ENCODE assay signal across 9 mouse cellular contexts in the genomic region with DNA sequence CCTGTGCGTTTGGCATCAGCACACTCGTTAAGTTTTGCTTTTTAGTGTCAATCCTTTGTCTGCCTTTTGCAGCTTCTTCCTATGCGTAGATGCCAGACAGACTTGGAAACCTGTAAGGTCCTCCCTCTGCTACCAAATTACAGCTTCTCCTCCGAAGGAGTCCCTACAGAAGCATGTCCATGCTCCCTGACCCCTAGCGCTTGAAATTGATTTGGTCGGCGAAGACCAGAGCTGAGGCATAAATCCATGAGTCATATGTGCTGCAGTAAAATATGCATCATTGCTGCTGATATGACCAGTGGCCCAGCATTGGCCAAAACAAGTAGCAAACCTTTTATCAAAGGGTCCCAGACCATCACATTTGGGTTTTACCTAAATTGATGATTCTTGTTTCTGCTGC. TPM values are rescaled to one million over a fixed set of nuclear protein-coding genes. Genes with fewer than 3 reads are reported as not detected.
A peak's percentile ranks its signal among the peaks of the same experiment; 100 is the strongest.
DNase-seq lines count a peak whose midpoint lies in the region; ATAC-seq lines count a peak whose summit lies in the region.
"Had no signal": no experiment of that assay in that cellular context is flagged by ENCODE, and none has a peak within 500 bp of the region (broad histone marks: within the 10 kb centered on the region; RNA-seq: fewer than 3 reads in every experiment).

No protein-coding gene starts in this region.

- H3K4me2 ChIP-seq in hindbrain, embryonic 12.5 days (replicated peaks), result peak overlapping the region; percentile 83
- peak overlapping the region; percentile 88 for H3K4me2 ChIP-seq in midbrain, embryonic 13.5 days (replicated peaks)

- no peak for ATAC-seq in hindbrain, embryonic 12.5 days (ENCODE audit: low FRiP score)
- no peak for ATAC-seq in midbrain, embryonic 13.5 days

- H3K36me3 ChIP-seq in hindbrain, embryonic 12.5 days, result no peaks in the 10 kb centered on the region
- no peaks in the 10 kb centered on the region for H3K36me3 ChIP-seq in midbrain, embryonic 13.5 days

- H3K9me3 ChIP-seq in hindbrain, embryonic 12.5 days (replicated peaks), result no peaks in the 10 kb centered on the region
- no peaks in the 10 kb centered on the region for H3K9me3 ChIP-seq in midbrain, embryonic 13.5 days

- H3K4me1 ChIP-seq in hindbrain, embryonic 12.5 days, result peaks cover 37% of the 10 kb centered on the region
- H3K4me1 ChIP-seq in midbrain, embryonic 13.5 days (replicated peaks), result peaks cover 55% of the 10 kb centered on the region

- H3K9ac ChIP-seq in hindbrain, embryonic 12.5 days, result peak overlapping the region; percentile 91
- peak overlapping the region; percentile 92 for H3K9ac ChIP-seq in midbrain, embryonic 13.5 days (replicated peaks)

- 10% methylated on average over 7 of the region's 7 CpGs for WGBS in hindbrain, embryonic 12.5 days
- 15% methylated on average over 7 of the region's 7 CpGs for WGBS in midbrain, embryonic 13.5 days

- 0 out of 2 replicates have a peak overlapping the region, but pooled peaks have one; percentile 96 for H3K27ac ChIP-seq in hindbrain, embryonic 12.5 days
- H3K27ac ChIP-seq in midbrain, embryonic 13.5 days, result peak overlapping the region; percentile 95; the same call in 1 of the 2 replicates

- H3K4me3 ChIP-seq in hindbrain, embryonic 12.5 days, result peak overlapping the region; percentile 79
- H3K4me3 ChIP-seq in midbrain, embryonic 13.5 days (replicated peaks), result peak overlapping the region; percentile 71

- H3K27me3 ChIP-seq in hindbrain, embryonic 12.5 days, result no peaks in the 10 kb centered on the region
- no peaks in the 10 kb centered on the region for H3K27me3 ChIP-seq in midbrain, embryonic 13.5 days

- peak; percentile 53 to 81 for DNase-seq in adrenal gland, adult (ENCODE audit: inconsistent age in 2 of 2, low spot score in 1 of 2)
- no peak for DNase-seq in adrenal gland, postnatal 25 days
- DNase-seq in spleen, adult 12 weeks (ENCODE audit: low spot score), result peak; percentile 42
- DNase-seq in spleen, adult 18-20 months, result no peak
- DNase-seq in left cerebral cortex, adult 8-10 months (ENCODE audit: low spot score in 2 of 2), result no peak
- no peak for DNase-seq in cerebellum, postnatal 4 days (ENCODE audit: low spot score in 2 of 2)

RNA-seq across cellular contexts. Expression of a gene that starts 1.0 kb away (rescaled TPM):
- 16.8 and 19.2 TPM in 2 replicates for total RNA-seq in adrenal gland, postnatal 25 days (2021)
- polyA plus RNA-seq in hindbrain, embryonic 12.5 days (2016; fragmentation: Nextera tagmentation; extraction: Ambion mirVana), result 24.6 and 30.3 TPM in 2 replicates
- polyA plus RNA-seq in midbrain, embryonic 13.5 days (2015; fragmentation: Nextera tagmentation; extraction: Ambion mirVana), result 21.6 and 24.3 TPM in 2 replicates
- total RNA-seq in left cerebral cortex, adult 8-10 months (2022), result 10 to 100 TPM; 25.7 to 34.2 (median 32.3) TPM

RNA-seq across cellular contexts. Expression of a gene that starts 1.5 kb away (rescaled TPM):
- total RNA-seq in adrenal gland, postnatal 25 days (2021), result 245 and 261 TPM in 2 replicates
- 512 and 529 TPM in 2 replicates for polyA plus RNA-seq in hindbrain, embryonic 12.5 days (2016; fragmentation: Nextera tagmentation; extraction: Ambion mirVana)
- polyA plus RNA-seq in midbrain, embryonic 13.5 days (2015; fragmentation: Nextera tagmentation; extraction: Ambion mirVana), result 630 and 636 TPM in 2 replicates
- 100 to 1,000 TPM; 206 to 234 (median 220) TPM for total RNA-seq in left cerebral cortex, adult 8-10 months (2022)

RNA-seq across cellular contexts. Expression of a gene that starts 21.0 kb away (rescaled TPM):
- total RNA-seq in adrenal gland, postnatal 25 days (2021), result 28.8 and 29.4 TPM in 2 replicates
- polyA plus RNA-seq in hindbrain, embryonic 12.5 days (2016; fragmentation: Nextera tagmentation; extraction: Ambion mirVana), result 59.5 and 59.8 TPM in 2 replicates
- polyA plus RNA-seq in midbrain, embryonic 13.5 days (2015; fragmentation: Nextera tagmentation; extraction: Ambion mirVana), result 51.2 and 51.5 TPM in 2 replicates
- 10 to 100 TPM; 53.0 to 58.7 (median 54.3) TPM for total RNA-seq in left cerebral cortex, adult 8-10 months (2022)

RNA-seq across cellular contexts. Expression of a gene that starts 29.1 kb away (rescaled TPM):
- total RNA-seq in adrenal gland, postnatal 25 days (2021), result not detected in 2 replicates
- polyA plus RNA-seq in hindbrain, embryonic 12.5 days (2016; fragmentation: Nextera tagmentation; extraction: Ambion mirVana), result not detected in 2 replicates
- not detected in 2 replicates for polyA plus RNA-seq in midbrain, embryonic 13.5 days (2015; fragmentation: Nextera tagmentation; extraction: Ambion mirVana)
- not detected for total RNA-seq in left cerebral cortex, adult 8-10 months (2022)
- polyA plus RNA-seq: large intestine, adult 2 months had no signal

RNA-seq across cellular contexts. Expression of a gene that starts 50.0 kb away (rescaled TPM):
- total RNA-seq in adrenal gland, postnatal 25 days (2021), result 0.67 and 1.2 TPM in 2 replicates
- 3.1 TPM in 2 replicates for polyA plus RNA-seq in hindbrain, embryonic 12.5 days (2016; fragmentation: Nextera tagmentation; extraction: Ambion mirVana)
- polyA plus RNA-seq in midbrain, embryonic 13.5 days (2015; fragmentation: Nextera tagmentation; extraction: Ambion mirVana), result 4.7 and 5.0 TPM in 2 replicates
- total RNA-seq in left cerebral cortex, adult 8-10 months (2022), result 10 to 100 TPM; 80.0 to 89.9 (median 88.0) TPM

Comparison
In these comparisons a context has a peak if more than half of its experiments do, and no peak if none do; other contexts are left out.
1. DNase-seq: peak in adrenal gland, adult (2 of 2) and spleen, adult 12 weeks (single experiment); none in adrenal gland, postnatal 25 days (single experiment), spleen, adult 18-20 months (0 of 2), left cerebral cortex, adult 8-10 months (0 of 2) and cerebellum, postnatal 4 days (0 of 2).